Mouse (Mus musculus) cerebellum, adult (tissue): ENCODE data around the gene Smtnl2.
"Not testable (repeated sequence)": the region's sequence is repeated elsewhere in the genome, so short reads cannot be mapped to it uniquely, and the experiment has no call there.

Experiments used
- ATAC-seq: cut with Nextera tagmentation; 2 replicates; pipeline ENCODE4 v1.9.2; 2017; ENCODE audit warnings: mild to moderate bottlenecking, moderate library complexity, mixed read lengths; ENCODE audit not compliant: insufficient number of reproducible peaks, low FRiP score, low TSS enrichment

Smtnl2 gene

GRCm38 (mm10) chr11:72366126-72366525, 45.4 kb downstream of the Smtnl2 start:
- ATAC-seq = no peak

GRCm38 (mm10) chr11:72364526-72364925, 47.0 kb downstream of the Smtnl2 start:
- no peak for ATAC-seq

- ATAC-seq = no peak
These were observed 47.8 kb downstream of the Smtnl2 start for GRCm38 (mm10) chr11:72363523-72364240.

- ATAC-seq = no peak
These were observed 49.2 kb downstream of the Smtnl2 start, which contains the start of gene Tekt1 for GRCm38 (mm10) chr11:72362347-72362741. Gene Tekt1 (minus strand): TSS chr11:72362442.

- ATAC-seq = no peak
These were observed 49.8 kb downstream of the Smtnl2 start for GRCm38 (mm10) chr11:72361385-72362346.

- ATAC-seq = no peak
These were observed 56.4 kb downstream of the Smtnl2 start for GRCm38 (mm10) chr11:72354971-72355728.

- ATAC-seq = no peak
These were observed 58.3 kb downstream of the Smtnl2 start for GRCm38 (mm10) chr11:72353186-72353585.

- no peak for ATAC-seq
These were observed 59.2 kb downstream of the Smtnl2 start for GRCm38 (mm10) chr11:72352272-72352671.

- no peak for ATAC-seq
These were observed 61.9 kb downstream of the Smtnl2 start for GRCm38 (mm10) chr11:72349652-72350051.

GRCm38 (mm10) chr11:72349016-72349415, 62.5 kb downstream of the Smtnl2 start:
- 0 out of 2 replicates have a peak, but pooled peaks have one; percentile 31 for ATAC-seq

- ATAC-seq = no peak; the same call in 1 of the 2 replicates
These were observed 63.0 kb downstream of the Smtnl2 start for GRCm38 (mm10) chr11:72348563-72348962.

GRCm38 (mm10) chr11:72344486-72344885, 67.0 kb downstream of the Smtnl2 start:
- no peak for ATAC-seq

GRCm38 (mm10) chr11:72343904-72344303, 67.6 kb downstream of the Smtnl2 start:
- ATAC-seq = no peak

- not testable (repeated sequence) for ATAC-seq
These were observed 68.3 kb downstream of the Smtnl2 start for GRCm38 (mm10) chr11:72343238-72343625.

GRCm38 (mm10) chr11:72342549-72343237, 68.8 kb downstream of the Smtnl2 start:
- peak; percentile 56; the same call in 1 of the 2 replicates for ATAC-seq

- ATAC-seq = no peak
These were observed 71.8 kb downstream of the Smtnl2 start for GRCm38 (mm10) chr11:72339716-72340115.
